Mouse (Mus musculus) right cerebral cortex, postnatal 4 days (tissue): Measurements from ENCODE around the gene Scd1.
A peak's percentile ranks its signal among the peaks of the same experiment; 100 is the strongest.
"Not testable (repeated sequence)": the region's sequence is repeated elsewhere in the genome, so short reads cannot be mapped to it uniquely, and the experiment has no call there.

ENCODE experiments used
- DNase-seq: peaks from one replicate; pipeline ENCODE4 v3.0.0-alpha.2; 2022

The Scd1 gene

DNA sequence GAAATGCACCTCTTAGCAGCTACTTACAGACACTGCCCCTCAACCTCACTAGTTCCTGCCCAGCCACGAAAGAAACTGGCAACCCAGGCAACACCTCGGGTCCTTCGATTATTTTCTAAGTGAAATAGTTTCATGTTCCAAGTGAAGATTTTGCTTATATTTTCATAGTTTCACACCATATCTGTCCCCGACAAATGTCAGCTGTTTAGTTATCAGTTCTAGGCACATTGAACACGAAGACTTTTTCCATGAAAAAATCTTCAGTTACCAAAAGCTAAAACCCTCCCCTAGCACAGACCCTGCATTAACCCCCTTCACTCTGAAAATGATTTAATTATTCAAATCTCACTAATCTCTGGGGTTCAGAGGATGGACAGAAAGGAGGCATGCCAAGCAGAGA lies 10.9 kb downstream of the Scd1 start:
- DNase-seq: no peak

- no peak for DNase-seq
These were observed 12.7 kb downstream of the Scd1 start for GRCm38 (mm10) chr19:44394972-44395371.

- DNase-seq: no peak
These were observed 13.7 kb downstream of the Scd1 start for GRCm38 (mm10) chr19:44393962-44394422.

GRCm38 (mm10) chr19:44392339-44393009 lies 15.2 kb downstream of the Scd1 start:
- DNase-seq: no peak

DNA sequence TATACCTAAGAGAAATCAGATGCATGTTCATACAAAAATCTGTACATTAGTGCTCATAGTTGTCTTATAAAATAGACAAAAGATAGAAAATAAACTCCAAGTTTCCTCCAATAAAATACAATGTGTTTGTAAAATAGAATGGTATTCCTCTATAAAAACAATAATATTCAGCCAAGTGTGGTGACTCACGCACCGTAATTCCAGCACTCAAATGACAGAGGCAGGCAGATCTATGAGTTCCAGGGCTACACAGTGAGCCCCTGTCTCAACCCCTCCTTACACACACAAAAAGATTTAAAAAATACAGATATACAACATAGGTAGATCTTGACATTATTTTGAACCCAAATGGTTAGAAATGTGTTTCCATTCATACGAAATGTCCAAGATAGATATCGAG lies 15.8 kb downstream of the Scd1 start:
- DNase-seq: no peak

DNA sequence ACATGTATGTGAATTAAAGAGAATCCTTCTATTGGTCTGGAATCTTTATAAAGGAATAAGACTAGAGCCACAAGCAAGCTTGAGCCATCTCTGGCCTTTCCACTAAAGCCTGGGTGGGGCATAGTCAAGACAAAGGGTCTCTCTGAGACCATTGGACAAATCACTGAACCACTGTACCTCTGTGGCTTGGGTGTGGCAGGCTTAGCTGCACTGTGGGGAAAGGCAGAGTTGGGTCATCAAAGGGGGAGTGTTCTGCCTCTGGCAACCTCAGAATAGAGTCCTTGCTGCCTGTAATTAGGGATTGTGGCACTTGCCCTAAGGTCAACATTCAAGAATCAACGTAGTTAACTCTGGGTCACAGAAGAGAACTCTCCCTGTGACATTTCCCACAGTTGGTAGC lies 18.2 kb downstream of the Scd1 start:
- DNase-seq: no peak

GRCm38 (mm10) chr19:44388475-44389428 lies 18.9 kb downstream of the Scd1 start:
- peak; percentile 90 for DNase-seq

DNA sequence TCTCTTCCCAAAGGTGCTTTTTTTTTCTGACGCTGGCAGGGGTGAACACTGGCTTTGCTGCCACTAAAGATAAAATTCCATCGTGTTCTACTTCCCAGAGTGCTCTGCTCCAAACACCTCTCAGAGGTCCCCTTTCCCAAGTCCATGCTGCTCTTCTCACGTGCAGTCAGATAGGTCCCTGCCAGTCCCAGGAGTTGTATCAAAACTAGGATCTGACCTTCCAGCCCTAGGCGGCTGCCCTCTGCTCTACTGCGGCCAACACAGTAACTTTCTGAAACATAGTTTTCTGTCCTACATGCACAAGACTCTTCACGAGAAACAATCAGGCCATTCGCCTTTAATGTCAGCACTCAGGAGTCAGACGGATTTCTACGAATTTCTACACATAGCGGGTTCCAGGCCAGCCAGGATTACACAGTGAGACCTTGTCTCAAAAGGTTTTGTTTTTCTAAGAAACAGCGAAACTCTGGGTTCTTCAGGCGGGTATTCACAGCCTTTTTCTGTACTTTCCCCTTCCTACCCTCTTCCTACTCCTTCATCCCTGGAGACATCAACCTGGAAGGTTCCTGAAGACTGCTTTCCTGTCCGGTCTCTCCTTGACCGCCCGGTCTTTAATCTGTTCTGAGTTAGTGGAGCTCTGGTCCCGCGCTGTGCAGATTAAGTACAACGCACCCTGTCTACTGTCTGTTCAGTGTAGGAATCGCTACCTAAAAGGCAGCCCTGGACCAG lies 19.8 kb downstream of the Scd1 start:
- no peak for DNase-seq

GRCm38 (mm10) chr19:44387089-44387671 lies 20.5 kb downstream of the Scd1 start:
- no peak for DNase-seq

- DNase-seq: no peak
These were observed 21.7 kb downstream of the Scd1 start for GRCm38 (mm10) chr19:44385887-44386498.

- no peak for DNase-seq
These were observed 24.9 kb downstream of the Scd1 start for GRCm38 (mm10) chr19:44382682-44383321.

GRCm38 (mm10) chr19:44380065-44380464 lies 27.6 kb downstream of the Scd1 start:
- DNase-seq: no peak

DNA sequence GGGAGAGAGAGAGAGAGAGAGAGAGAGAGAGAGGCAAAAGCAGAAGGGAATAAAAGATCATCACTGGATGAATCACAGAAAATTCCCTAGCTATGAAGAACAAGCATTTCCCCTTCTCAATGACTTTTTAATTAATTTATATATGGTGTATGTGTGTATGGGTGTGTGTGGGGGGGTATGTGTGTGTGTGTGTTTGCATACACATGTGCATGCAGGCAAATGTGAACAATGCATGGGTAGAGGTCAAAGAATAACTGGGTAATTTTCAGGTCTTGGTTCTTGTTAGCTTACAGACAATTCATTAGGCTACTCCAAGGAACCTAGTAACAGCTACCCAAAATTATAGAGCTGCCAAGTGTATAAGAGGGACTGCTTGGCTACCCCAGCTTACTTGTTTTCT lies 28.6 kb downstream of the Scd1 start:
- DNase-seq: no peak

DNA sequence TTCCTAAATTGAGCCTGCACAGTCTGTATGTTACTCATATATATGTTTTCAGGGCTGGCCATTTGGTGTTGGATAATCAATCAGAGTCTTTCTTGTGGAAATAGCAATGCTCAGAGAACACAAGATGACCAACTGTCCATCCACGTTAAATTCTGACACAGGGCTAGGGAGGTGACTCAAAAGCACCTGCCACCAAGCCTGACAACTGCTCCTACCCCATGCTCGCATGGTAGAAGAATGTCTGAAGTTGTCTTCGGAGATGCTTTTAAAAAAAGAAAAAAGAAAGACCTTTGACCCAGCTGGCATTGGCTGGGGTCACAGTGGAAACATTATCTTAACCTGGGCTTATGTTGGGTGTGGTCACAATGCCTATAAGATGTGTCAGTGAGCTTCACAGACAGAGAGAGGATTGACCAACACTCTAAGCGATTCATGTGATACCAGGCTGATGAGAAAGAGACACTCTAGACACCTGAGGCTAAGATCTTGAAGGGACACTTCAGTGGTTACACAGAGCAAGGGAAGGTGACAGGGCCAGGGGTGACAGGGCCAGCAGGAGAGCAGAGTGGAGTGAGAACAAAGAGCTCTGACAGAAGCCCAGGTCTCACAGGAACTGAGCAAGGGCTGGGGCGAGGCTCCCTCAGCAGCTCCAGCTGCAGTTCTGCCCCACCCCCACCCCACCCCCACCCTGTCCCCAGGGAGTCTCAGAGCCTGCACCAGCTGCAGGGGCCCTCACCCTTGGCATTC lies 29.9 kb downstream of the Scd1 start:
- no peak for DNase-seq

GRCm38 (mm10) chr19:44376511-44376951 lies 31.1 kb downstream of the Scd1 start:
- no peak for DNase-seq

DNA sequence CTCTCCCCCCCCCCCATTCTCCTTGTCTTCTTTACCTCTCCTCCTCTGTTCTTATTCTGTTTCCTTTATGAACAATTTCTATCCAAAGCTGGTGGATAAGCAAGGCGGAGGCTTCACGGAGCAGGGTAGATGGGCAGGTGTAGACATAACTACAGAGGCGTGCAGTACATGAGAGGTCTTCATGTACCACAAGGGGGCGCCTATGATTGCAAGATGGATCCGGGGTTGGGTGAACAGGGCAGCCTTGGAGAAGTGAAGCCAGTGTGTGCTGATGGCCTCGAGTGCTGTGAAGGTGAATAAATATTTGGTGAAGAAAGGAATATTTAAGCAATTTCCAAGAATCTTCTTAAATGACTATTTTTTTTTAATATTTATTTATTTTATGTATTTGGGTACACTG lies 34.7 kb downstream of the Scd1 start:
- peak; percentile 51 for DNase-seq

DNA sequence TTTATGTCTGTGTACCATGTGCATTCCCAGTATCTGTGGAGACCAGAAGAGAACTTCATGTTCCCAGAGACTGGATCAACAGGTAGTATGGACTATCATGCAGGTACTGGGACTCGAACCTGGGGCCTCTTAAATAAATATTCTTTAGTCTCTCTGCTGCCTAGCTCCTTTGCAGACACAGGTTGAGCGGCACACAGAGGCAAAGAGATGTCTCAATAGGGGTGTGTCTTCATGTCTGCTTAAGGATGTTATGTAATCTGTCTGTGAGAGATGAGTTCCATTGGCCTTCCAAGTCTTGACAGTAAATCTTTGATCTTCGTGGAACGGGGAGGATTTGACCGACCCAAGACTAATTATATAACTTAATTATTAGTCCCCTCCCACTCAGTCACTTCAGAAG lies 37.4 kb downstream of the Scd1 start:
- DNase-seq: no peak

GRCm38 (mm10) chr19:44369371-44369770 lies 38.3 kb downstream of the Scd1 start:
- DNase-seq: no peak

DNA sequence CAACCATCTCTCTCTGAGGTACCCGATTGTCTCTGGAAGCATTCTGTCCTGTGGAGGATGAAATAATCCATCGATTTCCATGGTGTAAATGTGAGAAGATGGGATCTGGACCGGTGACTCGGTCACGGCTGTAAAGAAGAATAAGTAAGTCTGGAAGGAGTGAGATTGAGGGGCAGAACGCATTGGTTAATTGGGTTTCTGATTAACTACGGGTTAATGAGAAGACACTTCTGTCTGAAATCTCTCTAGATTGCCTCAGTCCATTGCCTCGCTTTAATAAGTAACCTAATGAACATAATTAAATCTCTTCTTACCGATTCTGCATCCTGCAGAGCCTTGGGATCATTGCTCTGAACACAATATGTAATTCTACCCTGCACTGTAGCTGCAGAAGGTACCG lies 40.6 kb downstream of the Scd1 start:
- DNase-seq: not testable (repeated sequence)

DNA sequence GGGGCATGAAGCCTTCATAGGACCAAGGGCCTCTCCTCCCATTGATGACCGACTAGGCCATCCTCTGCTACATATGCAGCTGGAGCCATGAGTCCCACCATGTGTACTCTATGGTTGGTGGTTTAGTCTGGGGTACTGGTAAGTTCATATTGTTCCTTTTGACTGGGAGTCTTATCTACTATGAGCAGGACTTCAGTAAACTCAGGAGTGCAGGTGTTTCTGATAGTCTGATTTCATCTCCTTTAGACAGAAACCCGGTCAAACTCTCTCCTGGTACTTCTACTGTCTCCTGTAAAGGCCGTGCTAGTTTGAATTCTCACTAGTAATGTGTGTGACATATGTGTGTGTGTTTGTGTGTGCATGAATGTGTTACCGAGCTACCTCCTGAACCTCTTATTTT lies 41.9 kb downstream of the Scd1 start:
- no peak for DNase-seq

GRCm38 (mm10) chr19:44364029-44364428 lies 43.6 kb downstream of the Scd1 start:
- DNase-seq: no peak
